Mouse (Mus musculus) erythroid progenitor cell, adult 5-6 weeks (primary cell): Measurements from ENCODE around the gene Tmem259. TPM values are rescaled to one million over a fixed set of nuclear protein-coding genes. Genes with fewer than 3 reads are reported as not detected.
A peak's percentile ranks its signal among the peaks of the same experiment; 100 is the strongest.

Experiments
- ATAC-seq: replicated peaks from 2 replicates; pipeline ENCODE4 v1.8.0; 2016; ENCODE audit warnings: moderate number of reproducible peaks, mild to moderate bottlenecking, moderate TSS enrichment, inconsistent platforms; ENCODE audit not compliant: poor library complexity, low FRiP score, severe bottlenecking
- total RNA-seq, 2 experiments: library from RNA; stranded (forward) in 1 of 2; stranded (reverse) in 1 of 2; fragments of 150-400 nt in 1 of 2; fragments of 186-747, 209-891 nt in 1 of 2; gene quantifications; 2 replicates each; pipeline versions ENCODE4 v1.2.3 to v1.2.4; 2015 to 2017; ENCODE audit warnings: low replicate concordance in 2 of 2

The Tmem259 gene
- total RNA-seq, 2 experiments from 2014 or later, result 49.2 to 57.0 TPM

GRCm38 (mm10) chr10:80017361-80017760 lies 33.2 kb upstream of the Tmem259 start:
- no peak for ATAC-seq

GRCm38 (mm10) chr10:80016931-80017330 lies 32.8 kb upstream of the Tmem259 start:
- ATAC-seq, result peak; percentile 23; the same call in 1 of the 2 replicates

DNA sequence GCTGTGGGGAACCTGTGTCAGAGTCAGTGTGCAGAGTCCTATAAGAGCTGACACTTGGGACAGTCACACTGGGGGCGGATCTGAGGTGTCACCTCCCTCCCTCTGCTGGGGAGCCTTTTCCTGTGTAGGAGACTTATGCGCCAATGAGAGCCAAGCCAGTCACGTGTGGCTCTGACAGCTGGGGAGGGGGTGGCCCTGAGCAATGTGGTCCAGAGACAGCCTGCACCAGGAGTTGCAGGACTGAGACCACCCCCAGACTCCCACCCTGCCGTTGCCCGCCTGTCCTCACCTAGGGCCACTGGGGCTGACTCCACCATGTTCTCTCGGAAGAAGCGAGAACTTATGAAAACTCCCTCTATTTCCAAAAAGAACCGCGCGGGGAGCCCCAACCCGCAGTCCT lies 32.4 kb upstream of the Tmem259 start, which contains the start of gene Arhgap45:
TSS of gene Arhgap45 (plus strand) at position 143 of the 400 bp plus-strand sequence.
- ATAC-seq, result peak; percentile 35

- no peak for ATAC-seq
Measured at GRCm38 (mm10) chr10:80015583-80015982, 31.5 kb upstream of the Tmem259 start.

DNA sequence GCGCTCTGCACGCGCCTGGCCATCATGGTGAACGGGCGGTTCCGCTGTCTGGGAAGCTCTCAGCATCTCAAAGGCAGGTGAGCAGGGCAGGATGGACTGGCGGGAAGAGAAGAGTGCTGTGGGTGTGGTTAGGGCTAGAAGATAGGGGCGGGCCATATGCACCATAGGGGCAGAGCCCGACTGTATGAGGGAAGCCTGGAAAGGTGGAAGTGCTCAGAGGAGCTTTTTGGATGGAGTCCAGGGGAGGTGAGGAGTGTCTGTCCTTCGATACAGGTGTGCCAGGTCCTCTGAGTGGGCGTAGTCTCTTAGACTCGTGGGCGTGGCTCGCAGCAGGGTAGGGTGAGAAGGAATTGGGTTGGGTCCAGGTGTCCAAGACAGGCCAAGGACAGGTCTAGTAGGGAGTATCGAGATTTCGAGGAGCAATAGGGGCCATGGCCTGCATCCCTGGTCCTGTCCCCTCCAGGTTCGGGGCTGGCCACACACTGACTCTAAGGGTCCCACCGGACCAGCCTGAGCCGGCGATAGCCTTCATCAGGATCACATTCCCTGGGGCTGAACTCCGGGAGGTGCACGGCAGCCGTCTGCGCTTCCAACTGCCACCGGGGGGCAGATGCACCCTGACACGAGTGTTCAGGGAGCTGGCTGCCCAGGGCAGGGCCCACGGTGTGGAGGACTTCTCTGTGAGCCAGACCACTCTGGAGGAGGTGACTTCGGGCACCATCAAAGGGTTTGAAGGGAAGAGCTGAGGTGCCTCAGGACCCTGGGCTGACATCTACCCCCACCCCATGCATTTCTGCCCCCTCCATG lies 30.6 kb upstream of the Tmem259 start:
- ATAC-seq, result no peak

- ATAC-seq, result no peak
Measured at GRCm38 (mm10) chr10:80013609-80014008, 29.5 kb upstream of the Tmem259 start.

- no peak for ATAC-seq
Measured at GRCm38 (mm10) chr10:80011740-80012139, 27.6 kb upstream of the Tmem259 start.

GRCm38 (mm10) chr10:80004233-80004705 lies 20.1 kb upstream of the Tmem259 start:
- ATAC-seq, result no peak

DNA sequence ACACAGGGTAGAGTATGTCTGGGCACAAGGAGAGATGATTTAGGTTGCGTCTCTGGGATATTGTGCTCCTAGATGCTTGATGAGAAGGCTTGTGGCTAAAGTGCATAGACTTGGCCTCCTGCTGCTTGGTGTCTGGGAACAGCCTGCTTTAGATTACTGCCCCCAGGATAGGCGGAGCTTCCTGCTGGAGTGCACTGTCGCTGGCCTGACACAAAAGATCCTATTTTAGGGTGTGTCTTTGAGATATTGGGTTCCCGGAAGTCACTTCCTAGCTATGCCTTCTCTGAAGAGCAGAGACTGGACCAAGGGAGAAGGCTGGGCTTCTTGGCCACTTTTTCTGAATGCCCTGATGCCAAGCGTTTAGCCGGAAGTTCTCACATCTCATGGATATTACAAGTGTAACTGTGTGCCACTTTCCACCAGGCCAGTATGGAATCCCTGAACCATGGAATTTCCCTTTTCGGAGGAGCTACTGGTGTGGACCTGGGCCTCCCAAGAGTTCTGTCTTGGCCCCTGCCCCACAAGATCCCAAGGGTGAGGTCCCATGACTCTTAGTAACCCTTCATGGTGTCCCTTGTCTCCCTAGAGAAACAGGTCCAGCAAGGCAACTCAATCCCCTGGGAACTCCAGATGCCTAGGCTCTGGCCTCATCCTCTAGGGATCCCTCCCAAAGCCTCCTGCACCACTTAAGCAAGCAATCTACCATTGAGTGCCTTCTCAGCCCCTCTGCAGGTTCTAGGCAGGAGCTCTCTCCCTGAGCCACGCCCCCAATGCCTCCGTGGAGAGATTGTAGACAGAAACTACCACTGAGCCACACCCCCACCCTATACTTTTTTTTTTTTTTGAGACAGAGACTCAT lies 19.5 kb upstream of the Tmem259 start:
- peak; percentile 47; the same call in 1 of the 2 replicates for ATAC-seq

DNA sequence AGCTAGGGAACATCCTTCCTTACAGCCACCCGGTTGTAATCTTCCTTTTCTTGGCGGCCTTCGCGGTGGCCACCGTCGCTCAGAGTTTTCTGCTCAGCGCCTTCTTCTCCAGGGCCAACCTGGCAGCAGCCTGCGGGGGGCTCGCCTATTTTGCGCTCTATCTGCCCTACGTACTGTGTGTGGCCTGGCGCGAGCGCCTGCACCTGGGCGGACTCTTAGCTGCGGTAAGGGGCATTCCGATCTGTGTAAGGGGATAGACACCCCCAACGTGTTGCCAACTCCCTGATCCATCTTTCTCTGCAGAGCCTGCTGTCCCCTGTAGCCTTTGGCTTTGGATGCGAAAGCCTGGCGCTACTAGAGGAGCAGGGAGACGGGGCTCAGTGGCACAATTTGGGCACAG lies 18.7 kb upstream of the Tmem259 start:
- ATAC-seq, result no peak

GRCm38 (mm10) chr10:80001945-80002344 lies 17.8 kb upstream of the Tmem259 start:
- ATAC-seq, result no peak

GRCm38 (mm10) chr10:79997819-79998218 lies 13.7 kb upstream of the Tmem259 start:
- ATAC-seq, result peak; percentile 35

DNA sequence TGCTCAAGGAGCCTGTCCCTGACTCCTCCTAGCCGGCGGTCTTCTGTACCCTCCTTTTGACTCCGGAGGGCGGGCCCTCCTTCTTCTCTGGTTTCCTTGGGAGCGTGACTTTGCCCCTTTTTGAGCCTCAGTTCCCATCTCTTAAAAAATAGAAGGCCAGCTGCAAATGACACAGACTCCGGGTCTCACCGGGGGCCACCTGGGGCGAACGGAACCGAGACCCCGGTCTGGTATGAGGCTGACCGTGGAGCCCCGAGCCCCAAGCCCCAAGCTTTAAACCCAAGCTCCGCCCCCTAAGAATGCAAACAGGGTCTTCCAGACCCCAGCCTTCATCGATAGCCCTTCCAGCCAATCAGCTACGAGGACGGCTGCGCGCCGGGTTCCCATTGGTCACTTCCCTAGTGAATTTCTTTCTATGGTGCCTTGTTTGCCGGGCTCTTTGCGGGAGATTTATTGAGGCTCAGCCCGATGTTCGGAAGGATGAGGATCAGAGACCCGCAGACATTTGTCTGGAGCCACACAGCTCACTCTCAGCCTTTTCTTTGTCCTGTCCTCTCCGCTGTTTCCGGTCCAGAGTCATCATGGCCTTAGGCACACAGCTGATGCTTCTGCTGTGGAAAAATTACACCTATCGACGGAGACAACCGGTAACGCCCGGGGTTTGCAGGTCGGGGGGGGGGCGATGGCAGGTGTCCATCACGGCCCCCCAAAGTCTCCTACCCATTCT lies 13.1 kb upstream of the Tmem259 start:
- peak; percentile 73 for ATAC-seq

DNA sequence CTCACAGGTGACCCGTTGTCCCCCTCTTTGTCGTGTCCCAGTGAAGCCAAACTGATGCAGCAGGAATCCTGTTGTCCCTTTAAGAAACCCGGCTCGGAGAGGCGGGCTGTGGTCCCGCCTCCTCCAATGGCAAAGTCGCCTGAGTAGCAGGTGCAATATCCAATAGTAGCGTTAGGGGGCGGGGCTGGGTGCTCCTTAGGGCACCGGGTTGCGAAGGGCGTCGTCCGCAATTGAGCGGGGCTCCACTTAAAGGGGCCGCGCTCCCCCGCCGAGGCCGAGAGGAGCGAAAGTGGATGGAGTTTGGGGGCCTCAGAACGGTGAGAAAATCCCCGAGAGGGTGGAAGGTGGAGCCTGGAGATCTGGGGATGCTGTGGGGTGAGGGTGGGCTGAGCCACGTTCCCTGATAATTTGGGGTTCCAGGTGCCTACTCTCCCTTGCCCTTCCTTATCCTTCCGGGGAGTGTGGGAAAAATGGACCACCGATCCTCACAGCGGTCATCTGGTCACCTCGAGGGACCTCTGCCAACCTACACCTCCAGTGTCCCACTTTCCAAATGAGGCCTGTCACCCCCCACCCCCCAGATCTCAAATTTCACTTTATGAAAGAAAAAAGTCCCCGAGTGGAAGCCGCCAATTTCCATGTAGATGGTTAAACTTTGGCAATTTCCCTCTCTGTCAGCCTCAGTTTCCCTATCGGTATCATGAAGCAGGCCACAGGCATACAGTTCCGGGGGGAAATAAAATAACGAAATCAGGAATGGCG lies 12.3 kb upstream of the Tmem259 start, which contains the start of gene Abca7:
TSS of gene Abca7 (plus strand) at position 223 of the 762 bp plus-strand sequence.
- peak; percentile 85 for ATAC-seq

GRCm38 (mm10) chr10:79995636-79996035 lies 11.5 kb upstream of the Tmem259 start:
- ATAC-seq, result no peak

GRCm38 (mm10) chr10:79994397-79995115 lies 10.4 kb upstream of the Tmem259 start:
- no peak for ATAC-seq

DNA sequence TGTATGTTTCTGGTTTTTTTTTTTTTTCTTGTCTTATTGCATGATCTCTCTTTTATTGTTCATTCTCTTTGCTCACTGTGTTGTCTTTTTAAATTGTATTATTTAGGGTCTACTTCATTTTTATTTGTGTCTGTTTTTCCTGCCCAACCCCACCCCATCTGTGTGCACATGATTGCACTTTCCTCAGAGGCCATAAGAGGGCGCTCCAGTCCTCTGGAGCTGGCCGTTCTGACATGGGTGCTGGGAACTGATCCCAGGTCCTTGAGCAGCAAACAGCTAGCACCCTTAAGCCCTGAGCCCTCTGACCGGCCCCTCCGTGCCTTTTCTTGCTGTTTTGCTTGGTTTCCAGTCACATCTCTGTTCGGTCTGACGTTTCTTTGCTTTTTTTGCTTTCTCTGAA lies 7.4 kb upstream of the Tmem259 start:
- no peak for ATAC-seq

DNA sequence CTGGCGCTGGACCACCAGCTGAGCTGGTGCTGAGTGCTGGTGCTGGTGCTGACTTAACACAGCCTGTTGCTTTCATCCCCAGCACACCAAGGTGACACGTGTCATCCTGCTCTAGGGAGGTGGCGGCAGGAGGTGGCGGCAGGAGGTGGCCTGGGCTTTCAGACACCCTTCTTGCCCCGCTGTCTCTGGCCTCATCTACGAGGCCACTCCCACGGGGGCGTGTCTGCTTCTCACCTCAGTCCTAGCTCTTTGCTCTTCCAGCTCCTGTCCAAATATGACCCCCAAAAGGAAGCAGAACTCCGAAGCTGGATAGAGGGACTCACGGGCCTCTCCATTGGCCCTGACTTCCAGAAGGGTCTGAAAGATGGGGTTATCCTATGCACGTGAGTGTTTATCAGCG lies 7.0 kb upstream of the Tmem259 start:
- no peak for ATAC-seq

DNA sequence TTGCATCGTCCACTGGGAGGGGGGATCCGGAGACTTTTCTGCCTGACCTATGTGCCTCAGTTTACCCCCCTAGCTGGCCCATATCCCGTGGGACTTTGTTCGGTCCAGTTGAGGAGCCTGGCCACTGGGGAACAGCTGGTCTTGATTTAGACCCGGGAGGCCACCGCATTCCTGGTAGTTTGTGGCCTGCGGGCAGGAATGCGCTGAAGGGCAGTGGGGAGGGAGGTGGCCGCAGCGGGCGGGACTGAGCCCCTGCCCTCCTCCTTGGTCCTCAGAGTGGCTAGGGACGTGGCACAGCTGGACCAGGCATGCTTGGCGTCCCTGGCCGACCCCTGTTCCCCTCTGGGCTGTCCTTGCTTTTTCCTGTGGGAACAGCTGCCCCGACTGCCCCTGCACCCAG lies 5.7 kb upstream of the Tmem259 start:
- no peak for ATAC-seq
